Comparison of ENCODE assay signal across 10 mouse cellular contexts in the genomic region with DNA sequence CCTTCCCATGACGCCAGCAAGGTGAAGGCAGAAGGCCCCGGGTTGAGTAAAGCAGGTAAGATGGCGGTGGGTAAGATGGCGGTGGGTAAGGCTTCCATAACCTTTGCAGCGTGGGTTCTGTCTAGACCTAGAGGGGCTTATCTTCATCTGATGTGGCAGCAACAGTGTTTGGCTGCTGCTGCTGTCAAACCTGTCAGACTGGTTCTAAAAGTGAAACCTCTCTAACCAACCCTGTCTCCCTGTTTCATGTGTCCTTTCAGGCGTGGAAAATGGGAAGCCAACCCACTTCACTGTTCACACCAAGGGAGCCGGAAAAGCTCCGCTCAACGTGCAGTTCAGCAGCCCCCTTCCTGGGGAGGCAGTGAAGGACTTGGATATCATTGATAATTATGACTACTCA.
DNase-seq lines count a peak whose midpoint lies in the region; ATAC-seq and TF ChIP-seq lines count a peak whose summit lies in the region.
"Had no signal": no experiment of that assay in that cellular context is flagged by ENCODE, and none has a peak within 500 bp of the region (broad histone marks: within the 10 kb centered on the region; RNA-seq: fewer than 3 reads in every experiment).

No protein-coding gene starts in this region.

- H3K4me2 ChIP-seq in intestine, embryonic 14.5 days (ENCODE audit: low read length): no peak overlapping the region
- no peak overlapping the region for H3K4me2 ChIP-seq in limb, embryonic 12.5 days

- peaks cover 19% of the 10 kb centered on the region; the same call in 1 of the 2 replicates for H3K4me1 ChIP-seq in intestine, embryonic 14.5 days (replicated peaks; ENCODE audit: control insufficient read depth, insufficient read depth, low read length)
- H3K4me1 ChIP-seq in kidney, adult 2 months (ENCODE audit: control insufficient read depth, insufficient read depth, low read length): peaks cover 10% of the 10 kb centered on the region
- peaks cover 63% of the 10 kb centered on the region for H3K4me1 ChIP-seq in limb, embryonic 12.5 days (replicated peaks)
- no peaks in the 10 kb centered on the region for H3K4me1 ChIP-seq in cerebellum, adult 2 months (ENCODE audit: control insufficient read depth, insufficient read depth, low read length)

- peak overlapping the region; percentile 1; the same call in 1 of the 2 replicates for H3K27ac ChIP-seq in intestine, embryonic 14.5 days (ENCODE audit: low read depth)
- peak overlapping the region; percentile 25; the same call in 1 of the 2 replicates for H3K27ac ChIP-seq in kidney, adult 2 months (ENCODE audit: insufficient read depth, low read depth, low read length)
- H3K27ac ChIP-seq in limb, embryonic 12.5 days: peak overlapping the region; percentile 93
- no peak overlapping the region for H3K27ac ChIP-seq in cerebellum, adult 2 months (ENCODE audit: insufficient read depth, low read length)
- H3K27ac ChIP-seq: heart, adult 2 months had no signal

- ATAC-seq in intestine, embryonic 14.5 days (replicated peaks; ENCODE audit: low FRiP score, low TSS enrichment, low read depth): peak; percentile 87
- ATAC-seq in limb, embryonic 12.5 days (ENCODE audit: insufficient number of reproducible peaks, insufficient read depth, low FRiP score, low TSS enrichment, low read depth): no peak
- ATAC-seq: forebrain, embryonic 16.5 days had no signal

- H3K27me3 ChIP-seq in intestine, embryonic 14.5 days (replicated peaks; ENCODE audit: control insufficient read depth, insufficient read depth, low read length): no peaks in the 10 kb centered on the region
- no peaks in the 10 kb centered on the region for H3K27me3 ChIP-seq in kidney, adult 2 months (replicated peaks; ENCODE audit: control insufficient read depth, insufficient read depth, low read length)
- no peaks in the 10 kb centered on the region for H3K27me3 ChIP-seq in limb, embryonic 12.5 days
- no peaks in the 10 kb centered on the region for H3K27me3 ChIP-seq in cerebellum, adult 2 months (ENCODE audit: control insufficient read depth, insufficient read depth, low read length)

- no peak overlapping the region for H3K4me3 ChIP-seq in intestine, embryonic 14.5 days (ENCODE audit: low read depth, low read length)
- no peak overlapping the region for H3K4me3 ChIP-seq in kidney, adult 2 months (ENCODE audit: insufficient read depth, low read depth, low read length)
- H3K4me3 ChIP-seq in limb, embryonic 12.5 days (replicated peaks): no peak overlapping the region
- H3K4me3 ChIP-seq in cerebellum, adult 2 months (replicated peaks; ENCODE audit: insufficient read depth, low read depth, low read length): no peak overlapping the region
- H3K4me3 ChIP-seq: heart, adult 2 months had no signal

- H3K9ac ChIP-seq in intestine, embryonic 14.5 days (ENCODE audit: low read length): no peak overlapping the region
- no peak overlapping the region for H3K9ac ChIP-seq in limb, embryonic 12.5 days (replicated peaks)

- TF ChIP-seq CTCF in kidney, adult 2 months (conservative IDR thresholded peaks at IDR 0.05; ENCODE audit: insufficient read depth, insufficient read length, low read depth, low read length): no peak
- no peak for TF ChIP-seq CTCF in cerebellum, adult 2 months (IDR thresholded peaks at IDR 0.05; ENCODE audit: borderline replicate concordance, insufficient read depth, low read depth, low read length)

- peaks cover 68% of the 10 kb centered on the region for H3K36me3 ChIP-seq in intestine, embryonic 14.5 days (ENCODE audit: control insufficient read depth, insufficient read depth, low read length)
- peaks cover 3% of the 10 kb centered on the region; the same call in 1 of the 2 replicates for H3K36me3 ChIP-seq in kidney, adult 2 months (ENCODE audit: control insufficient read depth, insufficient read depth, low read length)
- peaks cover 76% of the 10 kb centered on the region for H3K36me3 ChIP-seq in limb, embryonic 12.5 days

- no peak for TF ChIP-seq POLR2A in kidney, adult 2 months (IDR thresholded peaks at IDR 0.05; ENCODE audit: low read depth, low read length)
- TF ChIP-seq POLR2A in cerebellum, adult 2 months (IDR thresholded peaks at IDR 0.05; ENCODE audit: borderline replicate concordance, insufficient read depth, low read length): no peak

- H3K9me3 ChIP-seq in intestine, embryonic 14.5 days (ENCODE audit: control insufficient read depth, low read length): no peaks in the 10 kb centered on the region
- H3K9me3 ChIP-seq in limb, embryonic 12.5 days: no peaks in the 10 kb centered on the region

- peak; percentile 60 for DNase-seq in intestine, embryonic 14.5 days (ENCODE audit: low spot score)
- peak; percentile 72 for DNase-seq in kidney, adult 2 months
- peak; percentile 31 to 37 for DNase-seq in lung, postnatal 4 days
- no peak for DNase-seq in thymus, postnatal 25 days
- no peak for DNase-seq in cerebellum, adult 2 months
- no peak for DNase-seq in right cerebral cortex, postnatal 36 days (ENCODE audit: low spot score in 2 of 2)
- DNase-seq: heart, adult 2 months; heart, postnatal 4 days had no signal

- 79% methylated on average over 9 of the region's 9 CpGs for WGBS in intestine, embryonic 14.5 days
- WGBS in kidney, adult 2 months: 72% methylated on average over 9 of the region's 9 CpGs
- WGBS in limb, embryonic 12.5 days: 66% methylated on average over 9 of the region's 9 CpGs
- WGBS in cerebellum, adult 2 months: 95% methylated on average over 9 of the region's 9 CpGs

Comparison
In these comparisons a context has a peak if more than half of its experiments do, and no peak if none do; other contexts are left out.
1. DNase-seq: peak in intestine, embryonic 14.5 days (single experiment), kidney, adult 2 months (single experiment) and lung, postnatal 4 days (2 of 2); none in thymus, postnatal 25 days (single experiment), cerebellum, adult 2 months (0 of 2) and right cerebral cortex, postnatal 36 days (0 of 2).